Mouse (Mus musculus) thymus, adult 18-20 months (tissue): ENCODE results near the gene Cdh8.

ENCODE experiments used
- DNase-seq, 2 experiments: peaks; one replicate each; pipeline ENCODE4 v3.0.0; 2022; ENCODE audit warnings: mixed read lengths in 2 of 2

Cdh8 gene

DNA sequence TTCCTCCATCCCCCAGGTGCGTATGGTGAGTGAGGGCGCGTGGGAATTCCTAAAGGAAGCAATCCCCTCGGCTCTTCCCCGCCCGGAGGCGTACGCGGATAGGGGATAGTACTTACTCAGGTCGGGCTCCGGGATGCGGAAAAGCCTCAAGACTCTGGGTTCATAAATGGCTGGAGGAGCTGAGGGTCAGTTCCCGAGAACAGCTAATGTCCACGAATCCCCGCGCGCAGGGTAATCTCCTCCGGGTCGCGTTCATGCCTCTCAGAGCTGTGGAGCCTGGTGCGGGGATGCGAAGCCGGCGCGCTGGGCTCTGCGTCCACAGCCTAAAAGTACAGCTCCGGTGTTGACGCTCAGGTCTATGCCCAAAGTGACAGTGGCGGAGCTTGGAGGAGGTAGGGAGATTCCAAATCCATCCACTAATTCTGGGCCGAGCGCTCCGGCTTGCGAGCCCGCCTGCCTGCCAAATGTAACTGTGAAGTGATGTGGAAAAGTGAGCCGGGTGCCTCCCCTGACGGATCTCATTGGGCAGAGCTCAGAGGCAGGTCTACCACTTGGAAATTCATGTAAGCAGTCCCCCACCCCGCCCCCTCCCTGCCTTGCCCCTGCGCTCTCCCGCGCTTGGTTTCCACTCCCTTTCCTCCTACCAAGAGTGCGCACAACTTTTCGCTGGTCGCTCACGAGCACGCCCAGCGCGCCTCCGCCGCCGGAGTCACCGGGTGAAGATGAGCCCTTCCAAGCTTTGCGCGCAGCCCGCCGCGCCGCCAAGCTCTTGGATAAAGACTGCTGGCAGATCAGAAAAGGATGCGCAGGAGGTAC is at the start of gene Cdh8:
Gene Cdh8 (minus strand): TSS at position 506 of the 816 bp plus-strand sequence.
- DNase-seq = no peak

DNA sequence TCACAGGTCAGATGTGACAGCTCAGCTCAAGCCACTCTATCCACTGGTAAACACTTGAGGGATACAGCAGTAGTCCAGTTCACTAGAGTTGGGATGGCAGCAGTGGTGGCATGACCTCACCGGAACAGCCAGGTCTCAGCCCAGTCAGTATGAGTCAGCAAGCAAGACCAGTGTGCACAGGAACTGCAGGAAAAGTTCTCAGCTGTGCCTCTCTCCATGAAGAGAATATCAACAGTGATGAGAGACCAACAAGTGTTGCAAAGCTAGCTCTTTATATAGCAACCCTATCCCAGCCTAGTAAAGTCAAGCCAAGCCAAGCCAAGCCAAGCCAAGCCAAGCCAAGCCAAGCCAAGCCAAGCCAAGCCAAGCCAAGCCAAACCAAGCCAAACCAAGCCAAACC is 30.2 kb upstream of the Cdh8 start:
- DNase-seq = no peak

DNA sequence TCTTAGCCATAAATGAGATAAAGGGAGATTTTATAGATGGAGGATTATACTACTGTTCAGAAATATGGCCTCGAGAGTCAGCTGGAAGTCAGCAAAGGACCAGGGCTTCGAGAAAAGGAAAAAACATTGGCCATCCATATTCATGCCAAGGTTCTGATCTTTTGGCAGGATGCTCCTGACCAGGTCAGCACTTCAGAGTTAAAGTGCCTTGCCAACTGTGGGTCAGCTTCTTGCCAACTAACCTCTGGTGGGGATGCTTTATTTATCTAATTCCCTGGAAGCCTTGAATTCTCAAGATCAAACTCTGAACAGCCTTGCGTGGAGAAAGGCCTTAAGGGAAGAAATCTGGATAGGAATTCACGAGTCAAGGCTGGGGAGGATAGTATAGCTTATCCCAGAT is 9.6 kb upstream of the Cdh8 start:
- no peak for DNase-seq

DNA sequence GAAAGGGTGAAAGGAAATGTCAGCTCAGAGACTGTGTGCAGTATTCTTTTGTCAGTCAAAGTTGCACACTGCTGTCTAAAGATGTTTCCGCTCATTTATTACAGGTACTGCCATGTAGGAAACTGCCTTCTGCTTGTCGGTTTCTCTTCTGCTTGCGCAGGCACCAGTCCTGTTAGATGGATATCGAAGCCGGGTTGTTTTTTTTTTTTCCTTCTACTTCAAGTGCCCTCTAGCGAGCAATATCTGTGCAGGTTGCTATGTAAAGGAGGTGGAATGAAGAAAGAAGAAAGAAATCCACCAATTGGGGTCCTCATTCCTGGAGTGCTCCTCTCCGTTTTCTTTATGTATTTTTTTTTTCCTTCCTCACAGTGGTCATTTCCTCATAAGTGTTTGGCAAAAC is 5.2 kb upstream of the Cdh8 start:
- DNase-seq = no peak

DNA sequence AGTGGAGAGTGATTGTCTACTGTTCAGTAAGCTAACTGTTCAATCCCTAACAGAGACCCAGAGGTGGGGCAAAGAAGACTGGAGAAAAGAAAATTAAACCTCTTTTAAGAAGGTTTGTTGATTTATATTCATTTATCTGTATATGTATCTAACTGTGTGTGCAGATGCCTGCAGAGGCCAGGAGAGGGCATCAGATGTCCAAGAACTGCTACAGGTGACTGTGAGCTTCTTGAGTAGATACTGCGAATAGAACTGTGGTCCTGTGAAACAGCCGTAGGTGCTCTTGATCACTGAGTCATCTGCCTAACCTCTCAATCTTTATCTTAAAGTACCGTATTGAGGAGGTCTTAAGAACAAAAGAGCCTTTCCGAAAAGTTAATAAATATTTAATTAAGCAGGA is 3.5 kb upstream of the Cdh8 start:
- no peak for DNase-seq

DNA sequence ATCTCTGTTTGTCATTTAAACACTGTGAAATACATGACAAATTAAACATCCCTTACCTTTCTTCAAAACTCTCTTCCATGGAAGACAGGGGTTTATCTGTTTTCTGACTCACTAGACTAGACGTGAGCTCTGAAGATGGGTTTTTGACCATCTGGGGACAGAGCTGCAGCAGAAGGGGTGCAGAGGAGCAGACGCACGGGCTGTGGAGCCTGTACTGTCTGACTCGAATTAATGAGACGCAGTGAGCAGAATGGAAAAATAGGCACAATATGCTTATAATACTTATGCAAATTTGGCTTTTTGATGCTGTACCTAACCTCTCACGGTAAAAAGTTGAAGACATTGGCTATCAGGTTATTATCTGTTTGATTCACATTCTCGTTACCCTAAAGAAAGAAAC is 1.2 kb upstream of the Cdh8 start:
- DNase-seq = no peak

DNA sequence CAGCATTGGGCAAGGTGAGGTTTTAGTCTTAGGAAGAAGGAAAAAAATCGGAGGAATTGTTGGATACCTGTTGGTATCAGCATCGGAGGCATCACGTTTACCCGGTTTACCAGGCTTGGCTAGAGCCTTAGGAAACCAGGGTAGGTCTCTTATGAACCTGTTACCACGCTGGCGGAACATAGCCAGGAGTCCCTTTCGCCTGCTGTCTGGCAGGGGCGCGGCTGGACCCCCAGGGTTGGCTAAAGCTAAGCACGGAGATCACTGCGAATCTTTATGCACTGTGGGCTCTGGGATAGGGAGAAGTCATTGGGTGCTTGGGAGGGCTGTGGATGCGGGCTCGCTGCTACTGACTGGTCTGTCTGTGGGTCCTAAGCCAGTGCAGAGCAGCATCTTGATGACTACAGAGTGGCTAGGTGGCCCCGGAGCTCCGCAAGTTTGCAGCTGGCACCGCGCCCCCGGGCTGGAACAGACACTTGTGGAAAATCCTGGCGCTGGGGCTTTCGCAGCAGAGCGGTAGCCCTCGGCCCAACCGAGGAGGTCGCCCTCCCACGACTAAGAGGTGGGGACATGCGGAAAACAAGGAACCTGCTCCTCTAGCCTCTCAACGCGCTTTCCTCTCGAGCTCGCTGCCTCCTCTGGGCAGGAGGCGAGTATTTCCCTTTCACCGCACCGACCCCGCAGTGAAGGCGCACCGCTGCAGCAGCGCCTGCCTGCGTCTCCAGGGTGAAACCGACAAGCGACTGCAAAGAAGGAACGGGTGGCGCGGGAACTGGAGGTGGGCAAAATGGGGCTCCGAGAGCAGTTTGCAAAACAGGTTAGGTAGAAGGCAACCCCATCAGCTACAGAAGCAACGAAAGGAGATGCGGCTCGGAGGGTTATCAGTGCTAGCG is 950 bp downstream of the Cdh8 start:
- no peak for DNase-seq

DNA sequence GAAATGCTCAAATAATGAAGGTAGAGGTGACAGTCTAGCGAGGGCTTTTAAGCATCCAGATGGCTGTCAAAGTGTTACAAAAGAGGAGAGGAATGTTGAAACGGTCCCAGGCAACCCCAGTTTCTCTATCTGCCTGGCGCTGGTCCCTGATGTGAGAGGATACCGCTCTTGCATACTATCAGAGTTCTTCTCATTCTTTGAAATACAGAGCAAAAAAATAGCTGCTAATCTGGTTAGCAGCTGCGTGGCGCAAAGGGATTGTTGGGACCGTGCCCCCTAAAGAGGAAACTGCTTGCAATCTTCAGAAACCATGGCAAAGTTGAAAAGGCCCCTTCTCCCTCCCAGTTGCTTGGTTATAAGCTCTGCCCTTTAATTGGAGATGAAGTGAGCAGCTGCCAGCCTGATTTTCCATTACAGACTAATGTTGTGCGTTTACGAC is 1.8 kb downstream of the Cdh8 start:
- no peak for DNase-seq

DNA sequence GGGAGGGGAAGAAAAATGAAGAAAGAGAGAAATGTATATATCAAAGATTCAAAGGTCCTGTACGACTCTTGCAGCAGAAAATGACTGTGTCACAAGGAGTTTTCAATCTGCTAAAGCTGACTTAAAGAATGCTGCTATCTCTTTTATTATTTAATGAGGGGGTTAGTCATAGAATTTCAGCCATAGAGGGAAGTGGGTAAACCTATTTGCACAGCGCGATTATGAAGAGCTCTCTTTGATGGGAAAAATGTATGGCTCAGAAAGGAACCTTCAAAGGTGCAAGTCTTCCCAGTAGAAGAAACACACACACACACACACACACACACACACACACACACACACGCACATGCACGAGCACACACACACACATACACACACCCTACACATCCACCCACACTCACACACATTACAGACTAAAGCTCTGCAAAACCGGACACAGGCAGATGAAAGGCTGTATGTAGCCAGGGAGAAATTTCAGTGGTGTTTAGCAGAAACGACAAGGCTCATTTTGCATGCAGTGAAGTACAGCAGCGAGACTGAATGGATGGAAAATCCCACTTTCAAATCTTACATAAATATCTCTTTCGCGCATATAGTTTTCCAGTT is 2.3 kb downstream of the Cdh8 start:
- no peak for DNase-seq

DNA sequence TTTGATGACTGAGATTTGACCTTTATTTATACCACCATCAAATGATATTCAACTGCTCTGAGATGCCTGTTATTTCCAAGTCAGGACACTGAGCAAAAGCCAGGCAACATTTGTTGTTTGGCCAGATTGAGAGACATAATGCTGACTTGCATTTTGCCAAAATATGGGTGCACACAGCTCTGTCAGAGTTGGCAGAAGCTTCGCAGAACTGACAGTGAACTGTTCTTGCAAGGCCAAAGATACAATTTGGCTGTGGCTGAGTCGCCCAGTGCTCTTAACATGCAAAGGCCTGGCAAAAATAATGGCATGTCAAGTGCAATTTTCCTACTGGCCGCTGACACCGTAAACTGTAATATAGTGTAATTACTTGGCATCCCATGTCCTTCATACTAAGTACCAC is 22.4 kb downstream of the Cdh8 start:
- DNase-seq = no peak

DNA sequence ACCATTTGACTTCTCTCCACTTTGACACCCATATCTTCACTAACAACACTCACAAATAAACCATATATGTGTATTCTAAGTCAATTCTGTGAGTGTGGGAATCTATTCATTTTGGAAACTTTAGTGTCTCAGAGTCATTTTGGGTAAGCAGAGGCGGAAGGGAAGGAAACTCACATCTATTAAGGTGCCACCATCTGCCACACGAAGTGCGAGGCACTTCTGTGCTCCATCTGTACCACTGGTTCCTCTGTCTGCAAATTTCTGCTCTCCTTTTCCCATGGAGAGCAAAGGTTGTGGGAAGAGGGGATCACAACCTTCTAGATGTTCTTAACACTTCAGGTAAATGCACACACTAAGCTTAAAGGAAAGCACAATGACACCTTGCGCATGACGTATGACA is 46.2 kb downstream of the Cdh8 start:
- no peak for DNase-seq

DNA sequence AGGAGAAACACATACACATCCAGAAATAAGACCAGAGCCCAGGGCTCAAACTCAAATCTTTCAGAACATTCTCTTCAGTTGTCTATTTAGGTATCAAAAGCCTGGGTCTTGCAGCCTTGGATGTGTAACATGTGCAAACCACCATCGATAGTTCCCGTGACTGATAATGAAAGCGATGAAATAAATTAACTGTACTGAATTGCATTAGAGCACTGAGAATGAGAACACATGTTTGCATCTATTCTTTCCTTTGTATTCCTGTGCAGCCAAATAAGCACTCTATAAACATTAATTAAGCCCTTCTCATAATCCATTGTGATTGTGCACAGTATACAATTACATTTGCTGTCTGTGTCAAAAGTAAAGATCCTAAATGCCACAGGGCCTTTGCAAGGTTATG is 47.1 kb downstream of the Cdh8 start:
- no peak for DNase-seq

DNA sequence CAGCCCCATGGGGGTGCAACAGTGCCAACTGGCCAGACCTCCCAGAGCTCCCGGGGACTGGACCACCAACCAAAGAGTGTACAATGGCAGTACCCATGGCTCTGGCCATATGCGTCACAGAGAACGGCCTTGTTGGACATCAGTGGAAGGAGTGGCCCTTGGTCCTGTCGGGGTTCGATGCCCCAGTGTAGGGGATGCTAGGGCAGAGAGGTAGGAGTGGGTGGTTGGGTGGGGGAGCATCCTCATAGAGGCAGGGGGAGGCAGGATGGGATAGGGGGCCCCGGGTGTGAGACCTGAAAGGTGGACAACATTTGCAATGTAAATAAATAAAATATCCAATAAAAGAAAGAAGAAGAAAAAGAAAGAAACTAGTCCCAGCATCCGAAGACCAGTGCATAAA is 47.8 kb downstream of the Cdh8 start:
- DNase-seq = no peak

DNA sequence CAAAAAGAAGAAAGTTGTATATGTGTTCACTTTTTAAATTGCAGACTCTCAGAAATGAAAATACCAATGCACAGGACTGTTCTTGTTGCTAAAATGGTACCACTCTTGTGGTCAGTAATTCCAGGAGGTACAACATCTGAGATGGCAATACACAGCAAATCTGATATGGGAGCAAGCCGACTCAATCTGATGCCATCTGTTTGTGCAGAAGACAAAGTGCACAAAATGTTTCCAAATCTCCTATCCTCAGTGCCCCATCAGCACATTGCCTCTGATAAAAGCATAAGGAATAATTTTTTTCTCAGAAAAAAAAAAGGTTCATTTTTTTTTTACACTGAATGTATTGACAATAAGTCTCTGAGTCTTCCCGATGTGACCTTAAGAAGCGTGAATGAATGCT is 62.3 kb downstream of the Cdh8 start:
- no peak for DNase-seq

DNA sequence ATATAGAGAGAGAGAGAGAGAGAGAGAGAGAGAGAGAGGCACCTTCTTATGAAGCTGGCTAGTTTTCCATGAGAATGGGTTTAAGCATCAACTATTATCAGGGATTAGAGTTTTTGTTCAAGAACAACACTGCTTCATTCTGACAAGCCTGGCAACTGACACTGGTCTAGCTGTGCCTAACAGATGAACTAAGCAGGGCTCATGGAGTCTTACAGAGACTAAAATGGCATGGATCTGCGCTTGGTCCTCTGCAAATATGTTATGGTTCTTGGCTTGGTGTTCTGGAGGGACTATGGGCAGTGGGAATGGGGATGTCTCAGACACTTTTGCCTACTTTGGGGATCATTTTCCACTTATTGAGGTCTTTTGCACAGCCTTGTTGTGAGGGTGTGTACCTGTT is 63.0 kb downstream of the Cdh8 start:
- DNase-seq = no peak

DNA sequence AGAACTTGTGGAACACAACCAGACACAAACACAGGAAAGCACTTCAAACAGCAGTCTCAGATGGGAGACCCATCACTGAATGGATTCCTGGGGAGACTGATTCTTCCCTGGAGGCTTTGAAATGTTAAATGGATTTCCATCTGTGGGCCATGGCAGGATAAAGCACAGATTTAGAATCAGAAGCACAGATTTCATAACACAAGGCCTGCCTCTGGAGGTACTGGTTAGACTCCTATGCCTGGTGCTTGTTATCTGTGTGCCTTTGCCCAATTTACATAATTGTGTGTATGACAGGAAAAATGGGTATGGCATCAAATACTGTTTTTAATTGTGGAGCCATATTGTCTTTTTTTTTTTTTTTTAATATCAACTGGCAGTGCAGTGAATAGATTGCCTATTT is 66.8 kb downstream of the Cdh8 start:
- DNase-seq = no peak

DNA sequence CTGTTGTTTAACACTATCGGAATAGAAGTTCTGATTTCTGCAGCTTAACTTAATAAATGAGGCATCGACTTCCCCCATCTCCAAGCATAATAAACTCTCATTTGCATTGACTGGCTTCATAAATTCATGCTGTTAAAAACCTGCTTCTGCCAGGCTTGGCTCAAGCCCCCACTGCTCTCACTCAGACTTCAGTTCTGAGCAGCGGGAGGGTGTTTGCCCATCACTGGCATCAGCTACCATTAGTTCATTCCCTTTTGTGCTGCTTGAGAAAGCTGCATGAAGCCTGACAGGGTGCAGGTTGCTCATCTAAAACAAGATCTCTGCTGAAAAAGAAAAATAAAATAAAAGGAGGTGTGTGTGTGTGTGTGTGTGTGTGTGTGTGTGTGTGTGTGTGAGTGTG is 67.7 kb downstream of the Cdh8 start:
- no peak for DNase-seq

DNA sequence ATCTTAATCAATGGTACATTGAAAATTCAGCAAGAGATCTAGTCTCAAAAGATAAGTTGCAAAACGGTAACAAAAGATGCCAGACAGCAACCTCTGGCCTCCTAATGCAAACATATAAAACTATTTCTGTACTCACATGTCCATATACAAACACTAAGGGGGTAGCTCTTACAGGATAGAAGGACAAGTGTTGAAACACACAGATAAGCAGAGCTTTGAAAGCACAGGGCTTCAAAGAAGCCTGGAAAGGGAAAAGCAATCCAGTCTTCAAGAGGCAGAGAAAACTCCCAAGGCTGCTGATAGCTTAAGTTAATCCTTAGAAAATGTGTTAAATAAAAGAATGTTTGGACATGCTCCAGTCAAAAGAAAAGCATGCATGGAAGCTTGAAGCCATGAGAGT is 77.0 kb downstream of the Cdh8 start:
- no peak for DNase-seq

DNA sequence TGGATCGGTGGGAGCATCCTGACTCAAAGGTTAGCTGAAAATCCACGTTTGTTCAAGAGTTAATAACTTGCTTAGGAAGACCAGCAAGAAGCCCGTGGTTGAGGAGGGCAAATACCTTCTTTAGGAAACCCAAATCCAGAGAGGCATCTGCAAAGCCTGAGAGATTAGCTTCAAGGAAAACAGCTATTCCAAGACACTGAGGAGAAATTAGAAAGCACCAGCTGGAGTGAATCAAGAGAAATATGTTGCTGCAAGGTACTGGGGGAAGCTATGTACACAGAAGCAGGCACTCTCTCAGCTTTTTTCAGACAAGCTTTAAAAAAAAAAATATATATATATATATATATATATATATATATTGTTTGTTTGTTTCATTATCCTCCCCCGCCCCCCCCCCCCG is 88.7 kb downstream of the Cdh8 start:
- no peak for DNase-seq

DNA sequence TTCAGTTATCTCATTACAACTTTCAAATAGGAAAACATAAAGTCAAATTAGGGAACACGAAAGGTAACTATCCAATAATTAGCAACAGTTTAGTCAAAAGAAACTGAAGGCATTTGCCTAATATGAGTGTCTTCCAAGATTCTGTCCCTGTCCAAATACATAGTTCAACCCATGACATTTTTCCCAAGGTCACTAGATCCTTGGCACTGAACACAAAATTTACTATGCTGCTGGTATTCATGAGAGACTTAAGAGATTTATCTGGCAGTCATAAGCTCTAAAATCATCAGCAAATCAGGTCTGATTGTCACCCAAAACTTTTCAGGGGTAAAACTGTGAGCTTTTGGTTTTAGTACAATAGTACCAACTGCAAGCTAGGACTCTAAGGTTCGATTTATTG is 101.7 kb downstream of the Cdh8 start:
- DNase-seq = no peak

DNA sequence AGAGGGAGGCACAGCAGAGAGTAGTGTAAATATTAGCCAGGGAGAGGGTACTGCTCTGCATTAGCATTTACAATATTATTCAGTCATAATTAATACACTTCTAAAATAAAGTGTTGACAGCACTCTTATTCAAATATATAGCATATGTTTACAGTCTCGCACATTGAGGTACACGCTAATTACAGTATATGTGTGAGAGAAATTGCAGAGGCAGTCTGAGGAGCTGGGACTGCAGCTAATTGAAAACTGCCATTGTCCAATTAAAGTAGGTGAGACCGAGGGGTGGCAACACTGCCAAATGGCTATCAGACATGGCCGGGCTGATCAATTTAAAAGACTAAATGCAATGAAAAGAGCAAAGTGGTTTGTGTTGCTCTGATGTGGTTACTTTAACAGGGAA is 112.1 kb downstream of the Cdh8 start:
- no peak for DNase-seq

DNA sequence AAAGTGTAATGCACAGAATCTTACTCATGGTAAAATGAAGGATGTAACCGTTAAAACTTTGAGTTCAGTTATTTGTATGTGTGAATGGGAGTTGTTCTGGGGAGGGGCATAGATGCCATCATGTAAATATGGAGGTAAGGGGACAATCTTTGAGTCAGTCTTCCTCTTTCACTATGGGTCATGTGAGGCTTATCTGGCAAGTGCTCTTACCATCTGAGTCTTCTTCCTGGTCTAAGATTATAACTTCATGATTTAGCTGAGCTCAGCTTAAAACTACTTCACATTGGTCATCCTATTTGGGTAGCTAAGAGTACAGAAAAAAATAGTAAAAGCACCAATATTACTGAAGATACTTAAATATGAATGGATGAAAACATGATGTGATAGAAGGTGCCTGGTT is 126.1 kb downstream of the Cdh8 start:
- DNase-seq = no peak

DNA sequence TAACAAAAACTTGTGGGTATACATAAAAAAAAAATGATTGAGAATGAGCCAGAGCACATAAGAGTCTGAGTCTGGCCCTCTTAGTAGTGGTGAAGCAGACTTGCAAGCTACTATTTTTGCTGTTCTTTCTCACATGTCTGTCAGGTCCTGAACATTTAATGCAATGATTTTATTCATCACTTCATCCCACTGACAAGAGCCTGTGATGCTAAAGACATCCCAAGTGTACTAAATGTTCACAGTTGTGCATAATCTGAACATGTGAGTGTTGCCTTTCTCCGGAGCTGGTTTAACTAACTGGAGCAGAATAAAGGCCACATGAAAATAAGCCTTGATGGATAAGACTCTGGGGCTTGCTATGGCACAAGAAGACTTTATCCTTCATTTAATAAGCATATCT is 131.2 kb downstream of the Cdh8 start:
- DNase-seq = no peak

DNA sequence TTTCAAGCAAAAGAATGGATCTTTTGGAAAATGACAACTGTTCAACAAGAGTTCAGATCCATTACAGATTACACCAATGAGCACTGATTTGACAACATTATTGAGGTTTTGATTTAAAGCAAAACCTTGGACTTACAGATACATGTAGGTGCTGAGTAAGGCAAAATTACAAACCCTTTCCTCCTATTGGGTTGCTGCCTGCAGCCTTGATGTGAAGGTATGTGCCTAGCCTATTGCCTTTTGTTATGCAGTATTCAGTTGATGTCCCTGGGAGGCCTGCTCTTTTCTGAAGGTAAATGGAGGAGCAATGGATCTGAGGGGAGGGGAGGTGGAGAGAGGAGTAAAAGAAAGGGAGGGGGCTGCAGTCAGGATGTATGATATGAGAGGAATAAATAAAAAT is 135.9 kb downstream of the Cdh8 start:
- no peak for DNase-seq
